Mouse (Mus musculus) left cerebral cortex, adult 11 months (tissue): ENCODE measurements at regions not wholly inside any gene's neighbourhood (a gene's known extent, or its start where the extent isn't known, plus 50 kb on each side); places are given as distances from the start of the nearest gene placed in this dataset.

Source experiments
- DNase-seq: peaks from one replicate; pipeline ENCODE4 v3.0.0; 2022; ENCODE audit warnings: low spot score

- DNase-seq = no peak
Measured at GRCm38 (mm10) chr6:94813481-94814148, 113.7 kb upstream of the Lrig1 start.

- DNase-seq = no peak
Measured at GRCm38 (mm10) chr6:94811846-94812245, 111.9 kb upstream of the Lrig1 start.

- DNase-seq = no peak
Measured at GRCm38 (mm10) chr6:94807216-94807615, 107.3 kb upstream of the Lrig1 start.

- no peak for DNase-seq
Measured at GRCm38 (mm10) chr6:94806481-94807160, 106.7 kb upstream of the Lrig1 start.

- DNase-seq = no peak
Measured at GRCm38 (mm10) chr6:94805685-94806084, 105.7 kb upstream of the Lrig1 start.

- DNase-seq = no peak
Measured at GRCm38 (mm10) chr6:94804284-94804815, 104.4 kb upstream of the Lrig1 start.

- no peak for DNase-seq
Measured at GRCm38 (mm10) chr6:94801039-94801438, 101.1 kb upstream of the Lrig1 start.

GRCm38 (mm10) chr6:94798545-94799211 is 98.7 kb upstream of the Lrig1 start:
- DNase-seq = no peak

GRCm38 (mm10) chr6:94795442-94795841 is 95.5 kb upstream of the Lrig1 start:
- DNase-seq = no peak

GRCm38 (mm10) chr6:94793555-94793954 is 93.6 kb upstream of the Lrig1 start:
- no peak for DNase-seq

GRCm38 (mm10) chr6:94792312-94792711 is 92.4 kb upstream of the Lrig1 start:
- DNase-seq = no peak

- DNase-seq = no peak
Measured at GRCm38 (mm10) chr6:94789308-94789763, 89.4 kb upstream of the Lrig1 start.

- DNase-seq = no peak
Measured at GRCm38 (mm10) chr6:94783471-94783870, 83.5 kb upstream of the Lrig1 start.

GRCm38 (mm10) chr6:94780621-94781020 is 80.7 kb upstream of the Lrig1 start:
- no peak for DNase-seq

- DNase-seq = no peak
Measured at GRCm38 (mm10) chr6:94779854-94780253, 79.9 kb upstream of the Lrig1 start.

GRCm38 (mm10) chr6:94779213-94779612 is 79.3 kb upstream of the Lrig1 start:
- DNase-seq = no peak

- DNase-seq = no peak
Measured at GRCm38 (mm10) chr6:94778797-94779196, 78.8 kb upstream of the Lrig1 start.

GRCm38 (mm10) chr6:94776585-94776984 is 76.6 kb upstream of the Lrig1 start:
- no peak for DNase-seq

- DNase-seq = no peak
Measured at GRCm38 (mm10) chr6:94774871-94775270, 74.9 kb upstream of the Lrig1 start.

- no peak for DNase-seq
Measured at GRCm38 (mm10) chr6:94773604-94774486, 73.9 kb upstream of the Lrig1 start.

GRCm38 (mm10) chr6:94772868-94773603 is 73.1 kb upstream of the Lrig1 start:
- no peak for DNase-seq
